Mouse (Mus musculus): ENCODE measurements around the gene Sapcd1. TPM values are rescaled to one million over a fixed set of nuclear protein-coding genes. Genes with fewer than 3 reads are reported as not detected.

Gene Sapcd1
- total RNA-seq, 2 experiments from 2014 or later = not detected

DNA sequence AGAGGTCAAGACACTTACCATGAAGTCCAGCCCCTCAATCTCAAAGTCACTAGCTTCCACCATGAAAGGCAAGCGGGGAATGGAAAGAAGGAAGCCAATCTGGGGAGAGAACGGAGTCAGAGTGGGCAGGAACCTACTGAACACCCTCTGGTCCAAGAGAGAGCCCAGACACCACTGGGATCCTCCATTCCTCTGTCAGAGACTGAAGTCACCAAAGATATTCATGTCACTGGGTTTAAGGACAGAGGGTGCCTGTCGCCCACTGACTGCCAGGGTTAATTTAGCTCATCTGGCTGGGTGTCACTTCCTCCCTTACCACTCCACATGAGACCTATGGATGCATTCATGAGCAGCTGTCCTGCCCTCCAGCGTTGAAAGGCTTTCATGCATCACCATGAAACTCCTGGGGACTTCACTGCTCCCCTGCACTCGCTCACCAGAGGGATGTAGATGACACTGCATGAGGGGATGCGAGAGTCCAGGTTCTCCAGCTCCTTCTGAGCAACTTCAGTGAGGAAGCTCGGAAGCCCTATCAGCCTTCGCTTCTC lies 4.6 kb upstream of the Sapcd1 start:
- ATAC-seq (replicated peaks; ENCODE audit: low FRiP score, poor library complexity, severe bottlenecking) = no peak

DNA sequence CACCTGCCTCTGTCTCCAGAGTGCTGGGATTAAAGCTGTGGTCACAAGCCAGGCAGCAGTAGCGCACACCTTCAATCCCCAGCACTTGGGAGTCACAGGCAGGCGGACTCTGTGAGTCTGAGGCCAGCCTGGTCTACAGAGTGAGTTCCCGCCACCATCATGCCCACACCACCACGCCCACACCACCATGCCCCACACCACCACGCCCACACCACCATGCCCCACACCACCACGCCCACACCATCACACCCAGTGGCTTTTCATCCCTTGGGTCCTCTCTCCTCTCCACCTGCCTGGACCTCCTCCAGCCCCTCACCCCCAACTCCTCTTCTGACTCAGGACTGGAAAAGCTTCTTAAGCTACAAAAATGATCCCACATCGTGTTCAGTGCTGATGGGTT lies 4.1 kb upstream of the Sapcd1 start:
- ATAC-seq (replicated peaks; ENCODE audit: low FRiP score, poor library complexity, severe bottlenecking) = peak; percentile 72

DNA sequence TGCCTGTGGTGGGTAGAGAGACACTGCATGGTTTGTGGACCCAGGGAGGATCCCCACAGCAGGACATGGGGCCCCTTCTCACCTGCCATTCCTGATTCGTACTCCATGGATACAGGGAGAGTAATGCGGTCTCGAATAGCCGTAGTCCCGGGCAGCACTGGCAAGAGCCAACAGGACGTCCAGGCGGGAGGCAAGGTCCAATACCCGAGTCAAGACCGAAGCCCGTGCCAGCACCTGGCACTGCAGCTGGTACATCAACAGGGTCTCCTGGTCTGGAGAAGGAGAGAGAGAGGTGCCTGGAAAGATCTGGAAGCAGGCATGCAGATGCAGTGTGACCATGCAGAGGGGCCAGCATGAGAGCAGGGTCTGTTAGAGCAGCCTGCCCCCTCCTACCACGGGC lies 3.5 kb upstream of the Sapcd1 start:
- ATAC-seq (replicated peaks; ENCODE audit: low FRiP score, poor library complexity, severe bottlenecking) = no peak

DNA sequence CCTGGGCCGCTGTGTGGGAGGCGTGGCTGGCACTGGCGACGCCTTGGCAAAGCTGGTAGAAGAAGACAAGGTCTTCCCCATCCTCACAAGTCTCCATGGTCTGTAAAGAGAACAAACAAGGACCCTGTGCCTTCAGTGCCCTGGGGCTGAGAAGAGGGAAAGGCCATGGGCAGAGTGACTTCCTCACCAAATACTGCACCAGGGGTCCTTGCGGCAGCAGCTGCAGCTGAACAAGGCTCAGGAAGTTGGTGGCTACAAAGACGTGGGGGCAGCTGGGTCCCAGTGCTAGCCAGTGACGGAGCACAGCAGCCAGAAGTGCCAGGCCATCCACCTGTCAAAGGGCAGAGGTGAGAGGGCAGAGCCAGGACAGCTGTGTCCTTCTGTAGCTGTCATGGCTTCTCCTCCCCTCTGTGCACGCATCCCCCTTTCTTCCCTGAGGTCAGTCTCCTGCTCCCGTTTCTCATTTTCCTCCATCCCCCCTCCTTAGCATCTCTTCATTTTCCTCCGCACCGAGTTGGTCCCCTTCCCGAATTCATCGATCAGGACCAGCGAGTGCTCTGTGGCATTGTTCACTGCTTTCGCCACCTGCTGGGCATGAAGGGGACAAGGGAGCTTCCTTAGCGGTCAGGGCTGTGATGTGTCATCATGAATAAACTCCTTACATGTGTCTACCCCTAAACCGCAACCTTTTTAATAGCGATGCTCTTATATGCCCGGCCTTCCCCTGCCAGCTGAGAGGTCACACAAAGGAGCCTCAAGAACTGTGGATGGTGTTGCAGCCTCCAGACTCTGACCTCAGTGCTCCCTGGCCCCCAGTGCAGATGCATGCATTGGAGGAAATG lies 2.1 kb upstream of the Sapcd1 start:
- peak; percentile 68 for ATAC-seq (replicated peaks; ENCODE audit: low FRiP score, poor library complexity, severe bottlenecking)

DNA sequence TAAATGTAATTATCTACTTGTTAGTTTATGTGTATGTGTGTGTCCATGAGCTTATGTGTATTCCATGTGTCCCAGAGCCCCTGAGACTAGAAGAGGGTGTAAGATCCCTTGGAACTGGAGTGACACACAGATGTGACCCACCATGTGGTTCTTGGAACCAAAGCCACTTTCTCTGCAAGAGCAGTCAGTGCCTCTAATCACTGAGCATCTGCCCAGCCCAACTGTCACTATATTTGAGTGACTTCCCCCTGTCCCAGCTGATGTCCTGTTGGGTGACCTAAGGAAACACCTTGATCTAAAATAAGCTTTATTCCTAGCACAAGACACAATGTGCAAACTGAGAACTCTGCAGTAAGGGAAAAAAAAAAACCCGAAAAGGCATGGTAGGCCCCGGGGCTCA lies 499 bp upstream of the Sapcd1 start:
- ATAC-seq (replicated peaks; ENCODE audit: low FRiP score, poor library complexity, severe bottlenecking) = no peak

DNA sequence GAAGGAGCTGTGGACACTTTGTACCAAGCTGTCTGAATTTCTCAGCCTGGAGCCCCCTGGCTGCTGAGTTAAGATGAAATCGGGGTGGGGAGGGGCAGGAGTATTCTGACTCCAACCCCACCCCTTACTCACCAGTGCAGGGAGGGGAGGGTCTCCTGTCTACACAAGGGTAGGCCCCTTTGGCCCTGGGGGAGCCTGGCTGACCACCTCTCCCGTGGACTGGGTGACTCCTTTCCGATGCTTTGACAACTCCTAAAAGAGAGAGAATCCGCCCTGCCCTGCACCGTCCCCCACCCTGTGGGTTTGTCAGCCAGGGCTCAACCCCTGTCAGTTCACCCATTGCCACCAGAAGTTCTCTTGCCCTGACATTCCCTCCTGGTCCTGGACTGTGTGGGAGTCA lies 1.6 kb downstream of the Sapcd1 start:
- ATAC-seq (replicated peaks; ENCODE audit: low FRiP score, poor library complexity, severe bottlenecking) = no peak

DNA sequence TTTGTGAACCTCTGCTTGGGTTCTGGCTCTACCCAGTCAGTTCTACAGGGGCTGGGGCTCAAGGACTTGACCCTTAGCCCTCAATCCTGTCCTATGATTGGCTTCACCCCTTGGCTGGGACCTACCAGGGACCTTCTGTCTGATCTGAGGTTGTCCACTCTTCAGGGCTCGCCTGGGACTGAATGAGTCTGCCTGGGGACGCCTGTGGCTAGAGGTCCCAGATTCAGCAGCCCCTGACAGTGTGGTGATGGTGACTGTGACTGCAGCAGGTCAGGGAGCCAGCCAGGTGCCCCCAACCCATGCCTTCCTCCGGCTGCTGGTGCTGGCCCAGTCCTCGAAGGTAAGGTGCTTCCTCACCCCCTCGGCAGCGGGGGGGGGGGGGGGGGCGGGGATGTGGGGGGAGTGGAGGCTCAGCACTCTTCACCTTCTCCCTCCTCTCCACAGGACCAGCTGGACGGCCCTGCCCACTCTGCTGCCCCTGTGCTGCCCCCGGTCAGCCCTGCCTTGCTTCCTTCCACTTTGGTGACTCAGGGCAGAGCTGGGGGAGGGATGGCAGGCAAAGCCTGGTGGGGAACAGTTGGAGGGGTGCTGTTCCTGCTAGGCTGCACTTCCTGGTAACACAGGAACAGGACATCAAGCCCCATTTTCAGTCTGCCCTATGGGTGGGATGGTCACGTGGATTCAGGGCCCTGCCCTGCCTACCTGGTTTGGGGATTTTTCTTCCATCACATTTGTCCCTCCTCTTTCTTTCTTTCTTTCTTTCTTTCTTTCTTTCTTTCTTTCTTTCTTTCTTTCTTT lies 2.9 kb downstream of the Sapcd1 start:
- ATAC-seq (replicated peaks; ENCODE audit: low FRiP score, poor library complexity, severe bottlenecking) = no peak

DNA sequence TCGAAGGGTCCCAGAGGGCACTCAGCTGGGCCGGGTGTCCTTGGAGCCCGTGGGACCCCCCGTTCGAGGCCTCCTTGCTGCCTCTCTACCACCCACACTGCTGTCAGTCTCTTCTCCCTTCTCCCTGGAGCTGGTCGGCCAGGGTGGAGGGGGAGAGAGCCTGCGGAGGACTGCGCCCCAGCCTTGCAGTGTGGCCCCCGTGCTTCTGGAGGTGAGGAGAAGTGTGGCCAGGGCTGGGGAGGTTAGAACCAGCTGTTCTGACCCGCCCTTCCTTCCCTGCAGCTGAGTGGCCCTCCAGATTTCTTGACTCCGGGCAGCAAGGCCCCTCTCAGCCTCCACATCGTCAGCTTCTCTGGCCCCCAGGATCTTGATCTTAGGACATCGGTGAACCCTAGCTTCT lies 3.6 kb downstream of the Sapcd1 start:
- ATAC-seq (replicated peaks; ENCODE audit: low FRiP score, poor library complexity, severe bottlenecking) = no peak

DNA sequence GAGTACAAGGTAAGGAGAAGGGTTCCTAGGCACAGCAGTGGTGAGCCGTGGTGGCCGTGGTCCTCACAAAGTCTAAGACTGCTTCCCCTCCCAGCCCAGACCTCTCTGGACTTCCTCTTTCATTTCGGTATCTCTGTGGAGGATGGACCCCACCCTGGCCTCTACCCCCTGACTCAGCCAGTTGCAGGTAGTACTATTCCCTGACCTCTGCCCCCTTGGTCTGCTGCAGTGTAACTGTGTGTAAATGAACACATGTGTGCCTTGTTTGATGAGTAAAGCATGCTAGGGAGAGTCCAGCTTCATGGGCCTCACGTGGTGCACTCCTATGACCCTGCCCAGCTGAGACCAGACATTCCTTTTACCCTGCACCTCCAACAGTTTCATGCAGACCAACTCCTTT lies 4.1 kb downstream of the Sapcd1 start:
- ATAC-seq (replicated peaks; ENCODE audit: low FRiP score, poor library complexity, severe bottlenecking) = no peak

DNA sequence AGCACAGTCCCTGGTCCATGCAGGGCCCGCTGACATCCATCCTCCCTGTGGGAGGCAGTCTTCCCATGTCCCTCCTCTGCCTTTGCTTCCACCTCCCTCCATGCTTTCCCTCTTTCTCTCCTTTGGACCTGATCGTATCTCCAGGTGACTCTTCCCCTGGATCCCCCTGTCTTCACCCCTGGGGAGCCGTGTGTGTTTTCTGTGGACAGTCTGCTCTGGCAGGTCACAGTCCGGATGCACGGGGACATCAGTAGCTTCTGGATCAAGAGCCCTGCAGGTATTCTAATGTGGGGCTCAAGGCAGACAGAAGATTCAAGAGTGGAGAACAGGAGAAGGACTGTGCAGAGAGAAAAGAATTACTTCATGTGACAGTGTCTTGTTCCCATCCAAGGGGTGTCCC lies 4.6 kb downstream of the Sapcd1 start:
- no peak for ATAC-seq (replicated peaks; ENCODE audit: low FRiP score, poor library complexity, severe bottlenecking)

DNA sequence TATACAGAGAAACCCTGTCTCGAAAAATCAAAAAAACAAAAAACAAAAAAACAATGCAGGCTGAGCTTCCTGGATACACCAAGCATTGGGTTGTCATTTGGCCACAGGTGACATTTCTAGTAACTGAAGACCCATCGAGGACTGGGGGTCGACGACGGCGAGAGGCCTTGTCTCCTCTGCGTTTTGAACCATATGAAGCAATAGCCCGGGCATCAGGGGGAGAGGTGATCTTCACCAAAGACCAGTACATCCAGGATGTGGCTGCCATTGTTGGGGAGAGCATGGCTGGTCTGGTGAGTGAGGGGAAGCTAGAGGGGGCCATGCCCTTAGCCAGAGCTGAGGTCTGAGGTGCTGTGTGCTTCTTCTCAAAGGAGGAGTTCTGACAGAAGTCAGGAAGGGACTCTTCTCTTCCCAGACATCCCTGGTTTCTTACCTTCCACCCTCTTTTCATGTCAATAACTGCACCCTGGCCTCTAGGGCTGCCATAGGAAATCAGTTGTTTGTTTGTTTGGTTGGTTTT lies 5.2 kb downstream of the Sapcd1 start:
- no peak for ATAC-seq (replicated peaks; ENCODE audit: low FRiP score, poor library complexity, severe bottlenecking)

DNA sequence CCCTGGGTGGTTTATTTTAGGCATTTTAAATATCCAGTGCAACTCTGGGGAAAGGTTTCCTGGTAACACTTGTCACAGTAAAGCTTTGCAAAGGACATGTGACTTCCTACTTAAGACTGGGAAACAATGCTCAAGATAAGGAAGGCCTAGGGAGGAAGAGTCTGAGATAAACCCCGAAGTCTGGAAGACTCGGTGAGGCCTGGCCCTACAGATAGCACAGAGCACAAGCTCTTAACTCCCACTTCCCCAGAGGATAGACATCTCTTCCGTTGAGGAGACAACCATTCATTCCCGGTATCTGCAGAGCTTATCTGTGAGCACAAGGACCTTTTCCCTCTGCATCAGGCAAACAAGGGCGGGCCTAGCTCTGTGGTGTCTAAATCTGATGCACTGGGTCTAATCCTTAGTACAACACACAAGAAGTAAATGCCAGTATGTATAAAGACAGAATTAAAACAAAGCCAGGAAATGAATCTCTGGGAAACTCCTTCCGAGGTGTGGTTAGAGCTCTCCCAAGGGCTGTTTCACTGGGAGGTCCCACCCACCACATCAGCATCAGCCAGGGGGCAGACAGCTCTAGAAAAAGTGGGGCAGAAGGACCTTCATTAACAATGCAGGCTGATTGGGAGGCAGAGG lies 5.9 kb downstream of the Sapcd1 start:
- ATAC-seq (replicated peaks; ENCODE audit: low FRiP score, poor library complexity, severe bottlenecking) = no peak

DNA sequence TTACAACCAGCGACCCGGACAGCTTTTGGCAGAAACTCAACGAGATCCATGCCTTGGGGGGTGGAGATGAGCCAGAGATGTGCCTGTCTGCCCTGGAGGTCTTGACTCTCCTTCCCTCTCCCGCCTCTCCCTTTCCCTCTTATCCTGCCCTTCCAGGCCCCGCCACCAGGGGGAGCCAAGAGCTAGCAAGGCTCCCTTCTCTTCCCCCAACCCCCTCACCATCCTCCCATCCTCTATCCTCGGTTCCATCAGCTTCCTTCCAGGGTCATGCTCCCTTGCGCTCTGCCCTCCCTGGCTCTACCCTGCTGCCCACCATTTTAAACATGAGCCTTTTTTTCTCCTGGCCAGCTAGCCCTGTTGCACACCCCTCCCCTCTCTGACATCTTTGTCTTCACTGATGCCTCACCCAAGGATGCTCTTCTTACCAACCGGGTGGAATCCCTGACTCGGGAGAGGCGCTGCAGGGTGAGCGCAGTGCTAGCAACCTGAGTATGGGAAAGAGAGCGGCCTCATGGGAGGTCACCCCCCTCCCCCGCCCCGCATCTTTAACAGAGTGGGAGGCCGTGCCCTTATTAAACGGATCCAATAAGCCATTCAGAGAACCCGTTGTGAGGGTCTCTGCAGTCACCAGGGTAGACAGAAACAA lies 6.5 kb downstream of the Sapcd1 start:
- ATAC-seq (replicated peaks; ENCODE audit: low FRiP score, poor library complexity, severe bottlenecking) = peak; percentile 78

DNA sequence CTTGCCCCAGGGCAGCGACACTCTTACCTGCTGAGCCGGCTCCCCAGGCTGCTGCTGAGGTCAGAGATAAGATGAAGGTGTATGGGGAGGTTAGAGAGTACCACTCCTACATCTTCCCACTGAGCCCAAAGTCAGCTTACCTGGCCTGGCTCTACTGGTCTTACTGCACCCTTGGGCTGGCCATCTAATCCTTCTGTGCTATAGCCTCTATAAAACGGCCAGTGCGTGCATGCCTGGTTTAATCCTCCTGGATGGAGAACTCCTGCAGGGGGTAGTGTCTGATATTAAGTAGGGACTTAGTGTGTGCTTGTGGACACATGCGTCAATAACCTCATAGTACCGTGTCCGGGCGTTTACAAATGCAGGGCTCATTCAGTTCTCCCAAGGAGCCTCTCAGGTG lies 7.3 kb downstream of the Sapcd1 start:
- no peak for ATAC-seq (replicated peaks; ENCODE audit: low FRiP score, poor library complexity, severe bottlenecking)

DNA sequence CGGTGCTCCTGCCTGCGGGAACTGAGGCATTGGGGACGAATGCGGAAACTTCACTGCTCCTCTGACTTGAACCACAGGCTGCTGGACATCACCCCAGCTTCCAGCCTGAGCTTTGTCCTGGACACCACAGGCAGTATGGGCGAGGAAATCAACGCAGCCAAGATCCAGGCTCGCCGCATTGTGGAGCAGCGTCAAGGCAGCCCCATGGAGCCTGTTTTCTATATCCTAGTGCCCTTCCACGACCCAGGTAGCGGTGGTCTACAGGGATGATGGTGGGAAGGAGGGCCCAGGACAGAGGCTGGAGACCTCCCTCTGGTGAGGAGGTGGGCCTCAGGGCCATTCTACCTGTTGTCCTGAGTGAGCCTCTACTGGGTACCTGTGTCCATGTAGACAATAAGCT lies 7.9 kb downstream of the Sapcd1 start:
- no peak for ATAC-seq (replicated peaks; ENCODE audit: low FRiP score, poor library complexity, severe bottlenecking)

DNA sequence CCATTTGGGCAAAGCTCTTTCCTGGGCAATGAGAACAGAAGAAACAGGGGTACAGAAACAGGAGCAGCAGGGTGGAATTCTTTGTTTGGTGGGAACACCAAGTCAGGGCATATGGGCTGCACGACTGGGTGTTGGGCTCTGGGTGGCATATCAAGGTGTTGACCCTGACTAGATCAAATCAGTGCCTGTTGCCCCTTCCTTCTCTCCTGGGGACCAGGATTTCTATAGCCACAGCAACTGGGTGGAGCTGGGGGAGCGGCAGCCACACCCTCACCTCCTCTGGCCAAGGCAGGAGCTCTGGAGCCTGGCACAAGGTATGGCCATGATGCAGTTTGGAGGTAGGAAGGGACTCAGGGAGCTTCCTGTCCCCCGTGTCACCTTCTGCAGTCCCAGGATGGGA lies 9.6 kb downstream of the Sapcd1 start:
- no peak for ATAC-seq (replicated peaks; ENCODE audit: low FRiP score, poor library complexity, severe bottlenecking)

DNA sequence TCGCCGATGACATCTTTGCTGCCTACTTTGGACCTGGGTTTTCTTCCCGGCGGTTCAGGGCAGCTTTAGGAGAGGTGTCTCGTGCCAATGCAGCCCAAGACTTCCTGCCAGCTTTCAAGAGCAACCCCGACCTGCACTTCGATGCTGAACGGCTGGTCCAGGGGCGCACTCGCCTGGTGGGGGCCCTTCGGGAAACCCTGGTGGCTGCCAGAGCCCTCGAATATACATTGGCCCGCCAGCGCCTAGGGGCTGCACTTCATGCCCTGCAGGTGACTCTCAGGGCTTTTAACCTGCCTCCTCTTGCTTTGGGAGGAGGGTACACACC lies 10.1 kb downstream of the Sapcd1 start:
- ATAC-seq (replicated peaks; ENCODE audit: low FRiP score, poor library complexity, severe bottlenecking) = no peak

DNA sequence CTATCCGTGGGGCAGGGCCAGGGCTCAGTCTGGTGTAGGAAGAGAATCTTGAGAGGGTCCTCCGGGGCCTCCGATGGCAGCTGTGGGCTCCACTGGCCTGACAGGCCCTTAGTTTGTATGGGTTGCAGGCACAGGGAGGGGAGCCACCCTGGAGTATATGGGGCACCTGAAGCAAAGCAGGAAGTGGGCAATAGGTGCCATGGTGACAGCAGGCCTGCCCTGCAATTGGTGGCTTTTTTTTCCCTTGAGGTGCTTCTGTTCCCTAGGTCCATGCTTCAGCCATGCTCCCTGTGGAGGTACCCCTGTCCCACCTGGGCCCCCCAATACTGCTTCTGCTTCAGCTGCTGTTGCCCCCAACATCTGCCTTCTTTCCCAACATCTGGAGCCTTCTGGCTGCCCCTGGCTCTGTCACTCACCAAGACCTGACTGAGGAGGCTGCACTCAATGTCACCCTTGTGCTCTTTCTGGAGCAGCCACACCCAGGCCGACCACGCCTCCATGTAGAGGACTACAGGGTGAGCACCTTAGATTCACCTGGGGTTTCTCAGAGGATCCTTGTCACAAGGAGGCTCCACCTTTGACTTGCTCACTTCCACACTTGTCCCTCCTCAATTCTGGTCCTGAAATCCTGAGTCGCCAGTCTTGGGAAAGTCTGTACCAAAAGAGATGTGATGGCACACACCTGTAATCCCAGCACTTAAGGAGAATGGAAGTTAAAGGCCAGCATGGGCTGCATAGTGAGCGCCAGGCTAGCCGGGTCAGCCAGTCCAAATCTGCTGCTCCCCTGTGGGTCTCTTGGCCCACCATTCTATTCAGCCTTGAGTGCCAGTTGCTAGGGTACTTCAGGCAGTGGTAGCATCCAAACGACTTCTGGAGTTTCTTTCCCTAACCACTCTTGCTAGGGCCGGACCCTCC lies 10.8 kb downstream of the Sapcd1 start:
- ATAC-seq (replicated peaks; ENCODE audit: low FRiP score, poor library complexity, severe bottlenecking) = no peak

DNA sequence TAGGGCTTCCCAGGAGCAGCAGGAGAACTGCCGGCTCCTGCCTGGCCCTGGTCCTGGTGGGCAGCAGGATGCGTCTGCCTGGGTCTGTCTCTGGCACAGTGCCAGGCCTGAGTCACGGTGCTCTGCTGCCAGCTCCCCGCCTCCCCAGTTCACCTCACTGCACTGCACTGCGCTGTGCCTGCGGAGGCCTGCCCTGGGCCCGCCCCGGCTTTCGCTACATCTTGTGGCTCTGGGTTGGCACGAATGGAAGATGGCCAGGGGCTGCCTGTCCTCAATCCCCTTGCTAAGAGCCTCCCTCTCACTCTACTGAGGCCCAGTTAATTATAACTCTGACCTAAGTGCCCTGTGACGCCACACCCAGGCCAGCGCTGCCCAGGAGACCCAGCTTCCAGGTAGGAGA lies 11.4 kb downstream of the Sapcd1 start, which contains the start of gene Vwa7:
Gene Vwa7, plus strand, starts transcription at position 204 of the 400 bp plus-strand sequence.
- peak; percentile 35; the same call in 1 of the 2 replicates for ATAC-seq (replicated peaks; ENCODE audit: low FRiP score, poor library complexity, severe bottlenecking)
